Mouse (Mus musculus) mature B cell (primary cell): ENCODE results near the gene Plekhg1.

Source experiments
- in situ Hi-C: fragments of 300-500 bp; cut with MboI; formaldehyde crosslinking; loops from 2 replicates; pipeline ENCODE4 v1.14.3; 2019

The Plekhg1 gene

DNA sequence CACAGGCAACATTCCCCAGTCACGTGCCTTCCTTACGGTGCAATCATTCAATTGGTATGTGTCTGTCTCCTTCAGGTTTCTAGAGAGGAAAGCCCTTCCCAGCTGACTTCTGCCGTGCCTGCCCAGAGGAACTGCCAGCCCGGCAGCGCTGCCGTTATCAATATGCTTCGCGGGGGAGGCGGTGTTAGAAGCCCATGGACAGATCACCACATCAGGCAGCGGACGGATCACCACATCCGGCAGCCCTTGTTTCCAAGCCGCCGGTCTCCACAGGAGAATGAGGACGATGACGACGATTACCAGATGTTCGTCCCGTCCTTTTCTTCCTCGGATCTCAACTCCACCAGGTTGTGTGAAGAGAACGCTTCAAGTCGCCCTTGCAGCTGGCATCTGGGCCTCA is 216.3 kb downstream of the Plekhg1 start:
- in situ Hi-C loops = no loop called here

DNA sequence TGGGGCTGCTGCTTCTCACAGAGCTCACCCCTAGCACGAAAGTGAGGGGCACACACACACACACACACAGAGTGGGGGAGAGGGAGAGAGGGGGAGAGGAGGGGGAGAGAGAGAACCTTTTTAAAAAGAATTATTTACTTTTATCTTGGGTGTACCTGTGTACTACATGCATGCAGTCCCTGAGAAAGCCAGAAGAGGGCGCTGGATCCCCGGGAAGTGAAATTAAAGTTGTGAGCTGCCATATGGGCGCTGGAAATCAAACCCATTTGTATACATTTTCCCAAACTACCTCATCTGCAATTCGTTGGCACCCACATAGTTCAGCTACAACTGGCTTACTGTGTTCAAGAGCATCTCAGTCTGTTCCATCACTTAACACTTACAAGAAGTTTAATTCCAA is 218.4 kb downstream of the Plekhg1 start:
- in situ Hi-C loops = no loop called here

DNA sequence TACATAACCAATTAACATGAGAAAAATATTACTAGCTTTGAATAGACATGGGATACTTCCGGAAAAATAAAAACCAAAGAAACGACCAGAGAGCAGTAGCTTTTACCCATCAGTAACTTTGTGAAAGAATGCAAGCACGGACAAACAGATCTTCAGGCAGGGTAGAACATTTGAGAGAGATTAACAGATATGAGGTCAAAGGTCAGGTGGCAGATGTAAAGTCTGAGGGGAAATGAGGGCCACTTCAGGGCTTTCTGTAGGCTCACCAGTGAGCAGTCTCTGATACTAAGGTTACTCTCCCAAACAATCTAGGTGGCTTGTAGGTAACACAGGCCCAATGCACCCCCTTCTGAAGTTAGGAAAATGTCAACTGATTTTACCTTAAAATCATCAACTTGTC is 228.9 kb downstream of the Plekhg1 start:
- in situ Hi-C loops = no loop called here

DNA sequence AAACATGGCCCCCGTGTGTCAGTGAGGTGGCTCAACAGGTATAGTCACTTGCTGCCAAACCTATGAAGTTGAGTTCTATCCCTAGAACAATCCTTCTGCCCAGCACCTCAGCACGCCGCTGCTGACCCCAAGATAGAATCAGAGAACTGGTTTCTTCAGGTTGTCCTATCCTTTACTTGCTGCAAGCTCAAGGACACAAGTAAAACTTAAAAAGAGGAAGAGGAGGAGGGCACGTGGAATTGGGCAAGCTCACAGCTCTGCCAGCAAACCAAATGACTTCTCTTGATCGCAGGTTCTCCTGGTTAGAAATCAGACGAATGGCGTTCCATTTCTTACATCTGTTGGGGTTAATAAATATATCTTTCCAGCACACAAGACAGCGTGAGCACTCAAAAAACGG is 232.1 kb downstream of the Plekhg1 start:
- in situ Hi-C loops = no loop called here

DNA sequence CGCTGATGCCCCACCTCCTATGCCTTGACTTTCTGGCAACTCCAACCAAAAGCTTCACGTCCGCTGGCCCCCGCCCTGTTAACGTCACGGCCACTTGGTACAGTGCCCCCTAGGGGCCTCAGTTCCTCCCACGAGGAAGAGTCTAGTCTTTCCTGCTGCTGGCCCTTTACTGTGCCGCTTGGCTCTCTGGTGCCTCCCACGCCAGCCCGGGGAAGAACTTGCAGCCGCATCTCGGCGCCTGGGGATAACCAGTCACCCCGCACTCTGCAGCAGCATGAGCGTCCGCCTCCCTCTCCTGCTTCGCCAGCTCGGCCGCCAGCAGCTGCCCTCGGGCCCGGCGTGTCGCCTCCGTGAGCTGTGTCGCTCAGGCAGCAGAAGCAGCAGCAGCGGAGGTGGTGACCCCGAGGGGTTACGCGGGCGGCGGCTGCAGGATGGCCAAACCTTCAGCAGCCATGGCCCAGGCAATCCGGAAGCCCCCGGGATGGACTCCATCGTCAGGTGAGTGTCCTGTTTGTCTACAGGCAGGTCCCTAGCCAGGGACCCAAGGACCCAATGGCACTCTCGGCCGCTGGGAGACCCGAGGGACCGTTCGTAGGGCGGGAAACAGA is 232.9 kb downstream of the Plekhg1 start, which contains the start of gene Mthfd1l:
Gene Mthfd1l (plus strand): TSS at position 138 of the 608 bp plus-strand sequence.
- in situ Hi-C loops = no loop called here

DNA sequence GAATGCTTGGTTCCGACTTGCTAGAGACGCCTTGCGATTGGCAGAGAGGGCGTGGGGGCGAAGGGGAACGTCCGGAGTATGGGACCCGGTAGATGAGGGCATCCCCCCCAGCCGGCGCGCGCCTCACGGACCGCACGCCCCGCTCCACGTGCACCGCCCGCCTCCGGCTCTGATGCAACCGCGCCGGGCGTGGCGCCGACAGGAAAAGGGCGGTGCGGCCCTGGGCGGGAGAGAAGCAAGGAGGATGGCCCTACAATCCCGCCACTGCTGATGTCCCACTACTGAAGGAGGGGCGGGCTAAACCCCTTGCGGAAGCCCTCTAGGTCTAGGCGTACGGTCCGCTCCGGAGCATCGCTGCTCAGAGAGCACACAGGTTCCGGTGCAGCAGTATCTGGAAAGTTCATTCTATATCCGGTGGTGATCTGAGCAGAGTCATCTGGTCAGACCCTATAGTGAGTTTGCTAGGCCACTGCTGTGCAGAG is 233.5 kb downstream of the Plekhg1 start:
- in situ Hi-C loops = no loop called here

DNA sequence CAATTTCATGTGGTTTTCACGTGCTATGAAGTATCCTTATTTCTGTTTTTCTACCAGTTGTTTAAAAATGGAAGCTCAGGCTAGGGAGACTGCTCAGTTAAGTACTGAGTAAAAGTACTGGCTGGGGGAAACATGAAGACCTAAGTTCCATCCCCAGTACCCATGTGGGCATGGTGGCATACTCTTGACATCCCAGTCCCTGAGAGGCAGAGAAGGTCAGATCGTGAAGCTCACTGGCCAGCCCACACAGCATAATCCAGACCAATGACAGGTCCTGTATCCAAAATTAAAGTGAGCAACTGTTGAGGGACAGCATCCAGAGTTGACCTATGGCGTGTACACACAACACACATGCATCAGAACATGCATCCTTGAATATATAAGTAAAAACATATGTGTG is 234.2 kb downstream of the Plekhg1 start:
- in situ Hi-C loops = no loop called here

DNA sequence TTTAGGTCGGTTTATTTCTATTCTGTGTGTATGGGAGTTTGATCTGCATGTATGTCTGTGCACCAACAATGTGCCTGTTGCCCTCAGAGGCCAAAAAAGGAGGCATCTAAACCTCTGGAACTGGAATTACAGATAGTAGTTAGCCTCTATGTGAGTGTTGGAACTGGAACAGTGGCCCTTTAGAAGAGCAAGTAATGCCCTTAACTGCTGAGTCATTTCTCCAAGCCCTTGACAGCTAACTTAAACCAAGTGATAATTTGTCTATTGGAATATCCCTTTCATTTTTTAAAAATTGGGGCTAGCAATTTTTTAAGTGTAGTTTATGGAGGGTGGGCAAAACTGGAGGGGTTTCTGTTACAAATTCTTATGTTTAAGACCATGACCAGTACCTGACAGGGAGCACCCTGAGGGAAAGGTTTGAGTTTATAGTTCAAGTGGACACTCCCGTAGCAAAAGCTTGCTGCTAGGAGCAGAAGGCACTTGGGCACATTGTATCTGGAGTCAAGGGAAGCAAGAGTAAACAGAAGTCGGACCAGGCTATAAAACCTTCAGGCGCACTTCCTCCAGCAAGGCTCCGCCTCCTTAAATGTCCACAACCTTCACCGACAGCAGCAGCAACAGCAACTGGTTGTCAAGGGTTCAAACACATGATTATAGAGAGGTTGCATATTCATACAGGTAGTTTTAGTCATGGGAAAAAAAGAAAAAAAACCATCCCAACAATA is 235.9 kb downstream of the Plekhg1 start:
- in situ Hi-C loops = loop anchor here (25.0 kb wide), 2 partner anchors 1186 to 1836 kb away; partner anchors contain the start of genes Fbxo5 and Mtrf1l

DNA sequence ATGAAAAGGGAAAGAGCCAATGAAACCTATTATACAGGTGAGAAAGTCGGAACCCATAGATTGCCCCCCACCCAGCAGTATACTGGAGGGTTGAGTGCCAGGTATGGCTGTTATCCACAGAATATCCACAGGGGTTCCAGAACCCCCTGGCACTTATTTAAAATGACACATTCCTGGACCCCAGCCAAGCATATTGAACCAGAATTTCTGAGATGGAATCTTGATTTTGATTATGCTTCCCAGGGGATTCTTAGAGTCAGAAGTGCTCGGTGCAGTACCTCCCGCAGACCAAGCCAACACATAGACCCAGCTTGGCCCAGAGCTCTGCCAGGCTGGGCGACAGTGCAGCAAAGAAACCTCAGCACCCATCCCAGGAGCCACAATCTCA is 236.5 kb downstream of the Plekhg1 start:
- in situ Hi-C loops = loop anchor here (25.0 kb wide), 2 partner anchors 1186 to 1836 kb away; partner anchors contain the start of genes Fbxo5 and Mtrf1l

DNA sequence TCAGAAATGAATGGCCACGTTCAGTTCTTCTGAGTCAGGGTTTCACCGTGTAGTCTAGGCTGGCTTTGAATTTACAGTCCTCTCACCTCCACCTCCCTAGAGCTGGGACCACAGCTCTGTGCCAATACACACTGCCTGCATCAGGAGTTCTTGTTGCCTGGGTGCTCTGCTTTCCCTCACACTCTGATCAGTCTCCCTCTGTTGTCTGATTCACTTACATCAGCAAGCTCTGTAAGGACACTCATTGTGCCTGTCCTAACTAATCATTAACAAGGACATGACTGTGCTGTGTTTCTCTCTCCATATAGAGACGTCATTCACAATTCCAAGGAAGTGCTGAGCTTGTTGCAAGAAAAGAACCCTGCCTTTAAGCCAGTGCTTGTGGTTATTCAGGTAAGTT is 238.2 kb downstream of the Plekhg1 start:
- in situ Hi-C loops = loop anchor here (25.0 kb wide), 2 partner anchors 1184 to 1834 kb away; partner anchors contain the start of genes Fbxo5 and Mtrf1l

DNA sequence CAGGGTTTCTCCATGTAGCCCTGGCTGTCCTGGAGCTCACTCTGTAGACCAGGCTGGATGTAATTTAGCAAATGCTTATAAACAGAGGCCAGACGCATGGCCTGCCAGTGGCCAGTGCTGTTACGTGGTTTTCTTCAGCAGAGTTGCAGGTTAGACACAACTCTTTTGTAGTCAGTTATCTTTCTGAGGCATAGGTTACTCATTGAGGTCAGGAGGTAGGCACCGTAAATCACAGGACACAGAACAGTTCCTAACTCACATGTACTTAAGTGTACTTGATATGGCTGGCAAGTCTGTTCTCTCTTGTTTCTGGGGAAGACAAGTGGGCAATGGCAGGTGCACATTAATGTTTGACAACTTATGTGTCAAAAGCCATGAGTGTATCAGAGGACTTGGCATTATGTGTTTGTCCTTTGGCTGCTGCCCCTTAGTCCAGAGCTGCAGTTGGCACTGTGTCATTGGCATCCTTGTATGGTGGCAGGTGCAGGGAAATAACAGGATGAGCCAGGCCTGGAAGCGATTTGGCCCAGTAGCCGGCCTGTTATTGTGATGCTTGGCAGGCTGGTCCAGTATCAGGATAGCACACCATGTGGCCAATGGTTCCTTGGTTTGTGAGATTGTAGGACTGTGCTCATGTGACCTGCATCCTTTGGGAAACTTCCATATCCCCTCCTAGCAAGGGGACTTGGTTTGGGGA is 238.8 kb downstream of the Plekhg1 start:
- in situ Hi-C loops = loop anchor here (25.0 kb wide), 2 partner anchors 1183 to 1833 kb away; partner anchors contain the start of genes Fbxo5 and Mtrf1l

DNA sequence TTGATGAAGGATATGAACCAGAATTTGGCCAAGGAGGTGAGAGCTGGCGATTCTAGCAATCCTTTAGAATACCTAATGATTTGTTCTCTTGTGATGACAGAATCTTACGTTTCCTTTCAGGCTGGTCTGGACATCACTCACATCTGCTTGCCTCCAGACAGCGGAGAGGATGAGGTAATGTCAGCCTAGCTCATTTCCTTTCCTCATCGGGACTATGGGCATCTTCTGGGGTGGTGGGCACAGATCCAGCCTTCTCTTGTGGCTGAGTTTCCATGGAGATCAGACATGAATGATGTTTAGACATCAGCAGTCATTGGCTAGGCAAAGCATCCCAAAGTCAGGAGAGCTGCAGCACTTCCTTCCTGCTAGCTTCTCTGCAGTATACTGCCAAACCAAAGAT is 240.1 kb downstream of the Plekhg1 start:
- in situ Hi-C loops = loop anchor here (25.0 kb wide), 2 partner anchors 1182 to 1832 kb away; partner anchors contain the start of genes Fbxo5 and Mtrf1l

DNA sequence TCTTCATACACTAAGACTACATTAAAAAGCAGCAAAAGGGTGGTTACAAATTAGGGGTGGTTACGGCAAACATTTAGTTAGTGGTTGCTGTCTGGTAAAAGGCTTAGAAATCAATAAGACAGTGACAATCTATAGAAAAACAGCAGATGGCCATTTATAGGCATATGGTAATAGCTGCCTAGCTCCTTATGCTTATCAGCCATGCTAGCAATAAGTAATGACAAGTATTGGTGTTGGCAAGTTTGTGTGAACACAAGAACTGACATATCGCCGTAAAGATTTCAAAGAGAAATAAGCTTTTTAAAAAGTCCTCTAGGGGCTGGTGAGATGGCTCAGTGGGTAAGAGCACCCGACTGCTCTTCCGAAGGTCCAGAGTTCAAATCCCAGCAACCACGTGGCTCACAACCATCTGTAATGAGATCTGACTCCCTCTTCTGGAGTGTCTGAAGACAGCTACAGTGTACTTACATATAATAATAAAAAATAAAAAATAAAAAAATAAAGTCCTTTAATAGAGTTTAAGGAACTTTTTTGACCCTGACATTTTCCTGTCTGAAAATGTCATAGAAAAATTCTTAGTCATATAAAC is 250.2 kb downstream of the Plekhg1 start:
- in situ Hi-C loops = loop anchor here (10.0 to 25.0 kb wide), 3 partner anchors 344 to 1822 kb away; partner anchors contain the start of genes Fbxo5 and Mtrf1l

DNA sequence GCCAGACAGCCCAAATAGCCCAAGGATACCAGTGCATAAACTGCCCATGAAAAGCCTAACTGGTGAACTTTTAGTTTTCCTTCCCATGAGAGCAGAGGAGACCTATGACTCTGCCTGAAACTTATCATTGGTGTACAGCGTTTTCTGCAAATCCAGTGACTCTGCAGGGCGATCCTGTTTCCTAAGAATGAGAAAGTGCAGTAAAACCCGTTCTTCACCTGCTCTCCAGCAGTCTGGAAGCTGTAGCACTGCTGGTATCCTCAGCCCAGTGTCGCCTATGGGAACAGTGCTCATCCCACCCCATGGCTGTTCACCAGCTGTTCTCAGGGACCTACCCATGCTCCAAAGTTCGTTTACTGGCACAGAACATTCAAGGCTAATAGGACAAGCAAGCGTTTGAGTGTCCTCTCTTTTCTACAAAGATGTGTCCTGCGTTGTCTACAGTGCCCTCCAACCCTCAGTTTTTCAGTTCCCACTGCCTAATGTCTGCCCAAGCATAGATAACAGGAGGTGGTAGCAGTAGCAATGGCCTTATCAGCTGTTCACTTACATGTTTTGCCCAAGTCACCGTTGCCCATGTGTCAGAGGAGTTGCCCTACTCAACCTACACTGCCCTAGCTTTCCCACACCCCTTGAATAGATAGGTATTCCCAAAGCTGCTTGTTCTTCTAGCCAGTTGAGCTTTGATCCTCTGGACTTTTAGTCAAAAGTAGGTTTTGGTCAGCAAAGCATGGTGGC is 253.4 kb downstream of the Plekhg1 start:
- in situ Hi-C loops = loop anchor here (10.0 to 25.0 kb wide), 3 partner anchors 341 to 1819 kb away; partner anchors contain the start of genes Fbxo5 and Mtrf1l

DNA sequence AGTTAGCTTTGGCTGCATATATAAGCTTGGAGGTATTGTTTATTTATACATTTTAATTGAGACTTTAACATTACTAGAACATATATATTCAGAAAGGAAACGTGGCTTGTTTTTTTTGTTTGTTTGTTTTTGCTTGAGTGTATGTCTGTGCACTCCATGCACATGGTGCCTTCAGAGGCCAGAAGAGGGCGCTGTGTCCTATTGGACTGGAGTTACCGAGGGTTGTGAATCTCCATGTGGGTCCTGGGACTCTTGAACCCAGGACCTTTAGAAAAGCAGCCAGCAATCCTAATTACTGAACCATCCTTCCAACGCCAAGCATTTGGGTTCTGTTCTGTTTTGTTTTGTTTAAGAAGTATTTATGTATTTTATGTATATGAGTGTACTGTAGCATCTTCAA is 255.1 kb downstream of the Plekhg1 start:
- in situ Hi-C loops = loop anchor here (10.0 to 25.0 kb wide), 3 partner anchors 340 to 1817 kb away; partner anchors contain the start of genes Fbxo5 and Mtrf1l

DNA sequence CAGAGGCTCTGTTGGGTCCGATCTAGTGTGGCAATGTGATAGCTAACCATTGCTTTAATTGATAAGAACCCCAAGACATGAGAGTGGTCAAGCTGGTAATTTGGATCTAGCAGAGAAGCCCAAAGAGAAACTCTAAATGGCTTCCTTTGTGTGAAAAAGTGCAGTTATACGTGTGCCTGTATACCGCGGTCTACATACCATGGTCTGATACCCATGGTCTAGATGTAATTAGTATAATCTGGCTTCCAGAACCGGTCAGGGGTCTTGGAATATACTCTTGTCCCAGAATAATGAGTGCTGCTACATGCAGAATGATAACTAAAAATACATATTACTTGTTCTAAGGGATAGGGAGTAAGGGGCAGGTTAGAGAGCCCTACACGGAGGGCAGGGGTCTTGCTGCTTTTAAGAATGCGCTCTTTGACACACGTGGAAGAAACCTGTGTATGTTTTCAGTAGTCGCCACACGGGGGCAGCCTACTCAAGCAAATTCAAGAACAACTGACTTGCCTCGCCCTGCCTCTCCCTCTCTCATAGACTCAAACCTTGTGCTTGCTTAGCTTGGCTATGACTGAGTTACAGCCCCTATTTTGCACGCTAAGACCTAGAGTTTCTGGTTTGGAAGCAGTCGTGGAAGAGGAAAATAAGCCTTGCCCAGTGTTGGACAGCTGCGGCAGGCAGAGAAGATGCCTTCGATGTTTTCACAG is 256.2 kb downstream of the Plekhg1 start:
- in situ Hi-C loops = loop anchor here (10.0 to 25.0 kb wide), 3 partner anchors 338 to 1816 kb away; partner anchors contain the start of genes Fbxo5 and Mtrf1l

DNA sequence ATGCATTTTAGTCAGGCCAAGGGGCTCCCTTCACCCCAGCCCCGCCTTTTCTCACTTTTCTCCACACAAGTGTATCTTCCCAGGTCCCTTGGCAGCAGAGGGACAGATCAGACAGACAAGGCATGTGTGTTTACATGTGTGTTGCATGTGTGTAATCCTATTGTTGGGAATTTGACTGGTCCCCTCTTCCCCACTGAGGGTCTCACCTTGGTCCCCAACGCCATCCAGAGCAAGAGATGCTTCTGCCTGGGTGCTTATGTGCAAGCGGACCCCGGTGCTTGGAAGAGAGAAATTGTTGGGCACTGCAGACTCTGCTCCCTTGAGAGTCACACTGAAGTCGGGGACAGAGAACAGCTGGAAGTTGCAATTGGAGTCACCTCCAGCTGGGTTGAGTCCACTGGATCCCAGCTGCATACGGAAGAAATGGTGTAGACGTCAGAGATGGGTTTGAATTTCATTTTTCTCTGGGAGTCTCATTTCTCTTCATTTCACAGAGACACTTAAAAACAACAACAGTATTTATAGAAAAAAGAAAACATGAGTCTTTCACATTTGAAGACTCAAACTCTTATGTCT is 257.8 kb downstream of the Plekhg1 start:
- in situ Hi-C loops = loop anchor here (10.0 to 25.0 kb wide), 3 partner anchors 337 to 1814 kb away; partner anchors contain the start of genes Fbxo5 and Mtrf1l

DNA sequence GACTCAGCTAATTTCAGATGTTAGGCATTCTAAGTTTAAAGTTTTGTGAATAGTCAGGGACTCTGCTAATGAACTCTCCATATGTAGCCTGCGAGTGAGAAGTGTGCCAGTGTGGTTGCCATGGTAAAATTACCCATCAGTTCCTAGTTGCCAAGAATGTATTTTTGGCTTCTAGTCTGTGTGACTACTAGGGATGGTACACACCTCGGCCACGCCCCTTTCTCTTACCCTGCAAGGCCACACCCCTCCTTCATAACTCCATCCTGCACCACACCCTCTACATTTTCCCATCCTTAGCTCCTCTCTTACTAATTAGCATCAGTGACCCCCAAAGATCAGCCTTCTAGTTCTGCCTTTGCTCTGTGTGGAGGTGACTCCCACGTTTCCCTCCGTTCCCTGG is 262.5 kb downstream of the Plekhg1 start:
- in situ Hi-C loops = no loop called here

DNA sequence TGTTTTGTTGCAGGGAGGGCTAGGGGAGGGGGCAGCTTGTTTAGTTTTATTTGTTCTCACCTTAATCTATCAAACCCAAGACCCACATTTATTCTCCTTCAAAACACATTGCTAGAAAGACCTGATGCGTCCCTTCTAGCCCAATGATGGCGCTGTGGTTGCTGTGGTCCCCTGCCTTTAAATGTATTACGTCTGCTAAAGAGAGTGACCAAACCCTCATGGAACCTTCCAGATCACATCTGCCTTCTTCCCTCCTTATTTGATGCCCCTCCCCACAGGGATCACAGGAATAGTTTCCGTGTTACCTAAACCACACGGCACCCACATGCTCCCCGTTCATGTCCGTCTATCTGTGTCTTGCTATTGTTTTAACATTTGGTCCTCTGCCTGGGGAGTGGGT is 265.0 kb downstream of the Plekhg1 start:
- in situ Hi-C loops = no loop called here
